8 mouse cellular contexts compared by ENCODE assay signal in genomic region chr6:87914326-87915102, GRCm38 (mm10). TPM values are rescaled to one million over a fixed set of nuclear protein-coding genes. Genes with fewer than 3 reads are reported as not detected.
A peak's percentile ranks its signal among the peaks of the same experiment; 100 is the strongest.
DNase-seq lines count a peak whose midpoint lies in the region; ATAC-seq lines count a peak whose summit lies in the region.

No protein-coding gene starts in this region.

- peak; percentile 56; the same call in 1 of the 2 replicates for ATAC-seq in cerebellum, adult (ENCODE audit: insufficient number of reproducible peaks, low FRiP score, low TSS enrichment)
- peak; percentile 71 for ATAC-seq in forebrain, embryonic 11.5 days (replicated peaks; ENCODE audit: low FRiP score)
- peak; percentile 13 to 14; a peak in 1 of 4 replicates for ATAC-seq in hematopoietic stem cell, adult 5-6 weeks (replicated peaks in 1 of 2; ENCODE audit: insufficient read depth in 1 of 2, low FRiP score in 2 of 2, low TSS enrichment in 1 of 2, low read depth in 1 of 2, poor library complexity in 2 of 2, severe bottlenecking in 2 of 2)
- ATAC-seq in limb, embryonic 12.5 days (ENCODE audit: insufficient number of reproducible peaks, insufficient read depth, low FRiP score, low TSS enrichment, low read depth) = peak; percentile 22
- peak; percentile 33 for ATAC-seq in stomach, embryonic 15.5 days (ENCODE audit: insufficient read depth, low FRiP score, low read depth)

- H3K4me3 ChIP-seq in forebrain, embryonic 11.5 days (ENCODE audit: low read depth, low read length) = peak overlapping the region; percentile 73
- H3K4me3 ChIP-seq in limb, embryonic 12.5 days (replicated peaks) = peak overlapping the region; percentile 70
- peak overlapping the region; percentile 76 for H3K4me3 ChIP-seq in midbrain, embryonic 10.5 days
- peak overlapping the region; percentile 86 for H3K4me3 ChIP-seq in stomach, embryonic 15.5 days (replicated peaks)

- no peaks in the 10 kb centered on the region for H3K9me3 ChIP-seq in forebrain, embryonic 11.5 days (ENCODE audit: control insufficient read depth, low read length)
- H3K9me3 ChIP-seq in limb, embryonic 12.5 days = no peaks in the 10 kb centered on the region
- no peaks in the 10 kb centered on the region for H3K9me3 ChIP-seq in midbrain, embryonic 10.5 days (replicated peaks)
- no peaks in the 10 kb centered on the region for H3K9me3 ChIP-seq in stomach, embryonic 15.5 days

- 3% methylated on average over 35 of the region's 35 CpGs for WGBS in forebrain, embryonic 11.5 days
- 3% methylated on average over 35 of the region's 35 CpGs for WGBS in limb, embryonic 12.5 days
- 4% methylated on average over 35 of the region's 35 CpGs for WGBS in midbrain, embryonic 10.5 days
- 2% methylated on average over 35 of the region's 35 CpGs for WGBS in stomach, embryonic 15.5 days

- peaks cover 9% of the 10 kb centered on the region for H3K36me3 ChIP-seq in forebrain, embryonic 11.5 days (ENCODE audit: control insufficient read depth, insufficient read depth, low read length)
- peaks cover 70% of the 10 kb centered on the region for H3K36me3 ChIP-seq in limb, embryonic 12.5 days
- H3K36me3 ChIP-seq in midbrain, embryonic 10.5 days = peaks cover 75% of the 10 kb centered on the region
- peaks cover 33% of the 10 kb centered on the region for H3K36me3 ChIP-seq in stomach, embryonic 15.5 days

- peak overlapping the region; percentile 79 for H3K9ac ChIP-seq in forebrain, embryonic 11.5 days (ENCODE audit: low read length)
- peak overlapping the region; percentile 78 for H3K9ac ChIP-seq in limb, embryonic 12.5 days (replicated peaks)
- H3K9ac ChIP-seq in stomach, embryonic 15.5 days = peak overlapping the region; percentile 92

- H3K4me2 ChIP-seq in forebrain, embryonic 11.5 days (ENCODE audit: low read depth, low read length, severe bottlenecking) = peak overlapping the region; percentile 69
- H3K4me2 ChIP-seq in limb, embryonic 12.5 days = peak overlapping the region; percentile 88
- peak overlapping the region; percentile 81 for H3K4me2 ChIP-seq in stomach, embryonic 15.5 days

- H3K4me1 ChIP-seq in forebrain, embryonic 11.5 days (replicated peaks; ENCODE audit: control insufficient read depth, insufficient read depth, low read length) = no peaks in the 10 kb centered on the region; the same call in 1 of the 2 replicates
- H3K4me1 ChIP-seq in limb, embryonic 12.5 days (replicated peaks) = peaks cover 15% of the 10 kb centered on the region
- peaks cover 19% of the 10 kb centered on the region for H3K4me1 ChIP-seq in midbrain, embryonic 10.5 days
- peaks cover 11% of the 10 kb centered on the region; the same call in 1 of the 2 replicates for H3K4me1 ChIP-seq in stomach, embryonic 15.5 days

- peak overlapping the region; percentile 63 for H3K27ac ChIP-seq in forebrain, embryonic 11.5 days (ENCODE audit: low read depth, low read length)
- H3K27ac ChIP-seq in limb, embryonic 12.5 days = peak overlapping the region; percentile 91
- H3K27ac ChIP-seq in midbrain, embryonic 10.5 days (replicated peaks) = peak overlapping the region; percentile 89
- H3K27ac ChIP-seq in stomach, embryonic 15.5 days = peak overlapping the region; percentile 89

- H3K27me3 ChIP-seq in forebrain, embryonic 11.5 days (ENCODE audit: control insufficient read depth, insufficient read depth, low read length) = no peaks in the 10 kb centered on the region
- no peaks in the 10 kb centered on the region for H3K27me3 ChIP-seq in limb, embryonic 12.5 days
- H3K27me3 ChIP-seq in midbrain, embryonic 10.5 days (ENCODE audit: low read depth, poor library complexity, severe bottlenecking) = no peaks in the 10 kb centered on the region
- H3K27me3 ChIP-seq in stomach, embryonic 15.5 days (replicated peaks) = no peaks in the 10 kb centered on the region

- DNase-seq in layer of hippocampus, adult 11-12 months (ENCODE audit: low spot score) = peak; percentile 34
- DNase-seq in layer of hippocampus, postnatal 10 days (ENCODE audit: low spot score in 2 of 2) = no peak
- peak; percentile 72 for DNase-seq in forebrain, embryonic 11.5 days (ENCODE audit: low spot score)
- peak; percentile 68 for DNase-seq in midbrain, embryonic 10.5 days (ENCODE audit: low spot score)

RNA-seq across cellular contexts. Expression of gene Hmces, which starts 0.8 kb away (rescaled TPM):
- 10 to 100 TPM; 27.1 to 28.3 TPM for total RNA-seq in layer of hippocampus, postnatal 10 days (2021)
- 56.9 and 59.0 TPM in 2 replicates for polyA plus RNA-seq in forebrain, embryonic 11.5 days (2014; fragmentation: Nextera tagmentation; extraction: Ambion mirVana)
- 31.2 and 75.3 TPM in 2 replicates for total RNA-seq in hematopoietic stem cell, adult 5-6 weeks (2017)
- 71.9 and 72.1 TPM in 2 replicates for polyA plus RNA-seq in limb, embryonic 12.5 days (2016; fragmentation: Nextera tagmentation; extraction: Ambion mirVana)
- 53.8 and 56.8 TPM in 2 replicates for polyA plus RNA-seq in midbrain, embryonic 10.5 days (2016; fragmentation: Nextera tagmentation; extraction: Ambion mirVana)
- 40.6 and 42.8 TPM in 2 replicates for polyA plus RNA-seq in stomach, embryonic 15.5 days (2015; fragmentation: Nextera tagmentation; extraction: Ambion mirVana)

RNA-seq across cellular contexts. Expression of gene Copg1, which starts 26.9 kb away (rescaled TPM):
- 100 to 1,000 TPM; 185 to 187 TPM for total RNA-seq in layer of hippocampus, postnatal 10 days (2021)
- 142 and 146 TPM in 2 replicates for polyA plus RNA-seq in forebrain, embryonic 11.5 days (2014; fragmentation: Nextera tagmentation; extraction: Ambion mirVana)
- total RNA-seq in hematopoietic stem cell, adult 5-6 weeks (2017) = 70.8 and 72.2 TPM in 2 replicates
- polyA plus RNA-seq in limb, embryonic 12.5 days (2016; fragmentation: Nextera tagmentation; extraction: Ambion mirVana) = 169 and 178 TPM in 2 replicates
- 150 and 157 TPM in 2 replicates for polyA plus RNA-seq in midbrain, embryonic 10.5 days (2016; fragmentation: Nextera tagmentation; extraction: Ambion mirVana)
- 157 and 163 TPM in 2 replicates for polyA plus RNA-seq in stomach, embryonic 15.5 days (2015; fragmentation: Nextera tagmentation; extraction: Ambion mirVana)

Comparison
In these comparisons a context has a peak if more than half of its experiments do, and no peak if none do; other contexts are left out.
1. DNase-seq: peak in layer of hippocampus, adult 11-12 months (single experiment), forebrain, embryonic 11.5 days (single experiment) and midbrain, embryonic 10.5 days (single experiment); none in layer of hippocampus, postnatal 10 days (0 of 2).
2. ATAC-seq: peak in every context shown above with its lines; median percentile 71 in forebrain, embryonic 11.5 days; 56 in cerebellum, adult; 33 in stomach, embryonic 15.5 days; 22 in limb, embryonic 12.5 days; 14 in hematopoietic stem cell, adult 5-6 weeks.
3. Peak in every context shown above with its lines, with median percentiles within 50 percentile points of each other: H3K27ac ChIP-seq, H3K4me2 ChIP-seq, H3K4me3 ChIP-seq and H3K9ac ChIP-seq.